Mouse (Mus musculus) thymus, postnatal 10 days (tissue): ENCODE measurements around the gene Fam173a.

Source experiments
- DNase-seq, 2 experiments: peaks; one replicate each; pipeline ENCODE4 v3.0.0; 2021; ENCODE audit warnings: low spot score in 2 of 2

The Fam173a gene

DNA sequence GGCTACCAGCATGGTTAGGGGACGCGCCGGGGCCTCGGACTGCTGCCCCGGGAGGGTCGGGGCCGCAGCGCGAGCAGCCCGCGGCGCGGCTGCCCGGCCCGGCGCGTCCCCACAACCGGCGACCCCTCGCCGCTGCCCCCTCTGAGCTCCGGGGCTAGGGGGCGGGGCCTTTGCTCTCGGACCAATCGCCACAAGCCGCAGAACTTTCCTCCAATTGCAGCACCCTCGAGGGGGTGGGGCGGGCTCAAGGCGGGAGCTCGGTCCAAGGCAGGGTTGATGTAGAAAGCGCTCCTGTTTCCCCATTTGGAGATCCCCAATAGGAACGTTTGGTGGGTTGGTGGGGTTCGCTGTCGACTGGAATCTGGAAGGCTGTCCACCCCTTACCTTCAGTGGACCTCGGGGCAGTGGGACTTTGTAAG is 4.3 kb upstream of the Fam173a start, which contains the start of gene Metrn:
Gene Metrn, minus strand, starts transcription at position 186 of the 419 bp plus-strand sequence.
- DNase-seq = peak; percentile 87 to 93

GRCm38 (mm10) chr17:25796211-25796771 is 3.6 kb upstream of the Fam173a start:
- peak in 1 of 2 experiments; percentile 25 for DNase-seq

GRCm38 (mm10) chr17:25795609-25796092 is 3.0 kb upstream of the Fam173a start, which contains the start of gene AC134908.4:
Gene AC134908.4 (minus strand): TSS chr17:25795659.
- no peak for DNase-seq

DNA sequence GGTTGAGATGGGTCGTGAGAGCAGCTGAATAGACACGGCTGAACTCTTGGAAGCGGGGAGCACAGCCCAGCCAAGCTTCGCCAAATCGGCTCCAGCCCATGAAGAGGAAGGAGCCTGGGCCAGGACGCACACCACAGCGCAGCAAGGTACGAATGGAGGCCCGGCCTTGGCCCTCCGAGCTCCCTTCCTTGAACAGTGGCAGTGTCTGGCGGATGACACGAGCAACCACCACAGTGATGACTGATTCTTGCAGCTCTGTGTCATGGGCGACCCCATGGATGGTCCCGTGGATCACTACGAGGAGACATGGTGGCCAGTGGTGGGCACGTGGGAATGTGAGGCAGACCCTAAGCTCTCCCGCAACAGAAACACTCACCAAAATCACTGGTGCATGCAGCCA is 2.3 kb upstream of the Fam173a start:
- DNase-seq = no peak

- DNase-seq = no peak
These were observed 1.5 kb upstream of the Fam173a start for GRCm38 (mm10) chr17:25794197-25794596.

- peak; percentile 76 to 84 for DNase-seq
These were observed 716 bp downstream of the Fam173a start for GRCm38 (mm10) chr17:25791843-25792527.

DNA sequence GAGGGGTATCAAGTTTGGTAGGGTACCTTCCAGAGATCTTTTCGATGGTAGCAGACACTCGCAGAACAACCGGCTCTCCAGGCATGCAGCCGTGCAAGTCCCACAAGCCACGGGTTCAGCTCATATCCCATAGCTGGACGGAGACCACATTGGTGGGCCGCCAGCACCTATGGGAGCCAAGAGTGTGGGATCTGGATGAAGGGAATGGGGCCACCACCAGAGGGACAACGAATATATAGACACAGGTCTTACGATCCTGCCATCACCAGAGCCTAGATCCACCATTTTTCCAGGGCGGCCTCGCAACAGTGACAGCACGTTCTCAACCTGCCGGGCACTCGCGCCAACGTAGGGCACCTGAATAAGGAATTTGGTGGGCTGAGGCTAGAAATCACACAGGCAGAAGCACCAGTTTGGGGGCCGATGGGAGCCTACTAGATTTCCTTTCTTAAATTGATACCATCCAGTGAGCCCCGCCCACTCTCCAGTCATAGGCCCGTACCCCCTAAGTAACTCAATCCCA is 1.3 kb downstream of the Fam173a start:
- no peak for DNase-seq

DNA sequence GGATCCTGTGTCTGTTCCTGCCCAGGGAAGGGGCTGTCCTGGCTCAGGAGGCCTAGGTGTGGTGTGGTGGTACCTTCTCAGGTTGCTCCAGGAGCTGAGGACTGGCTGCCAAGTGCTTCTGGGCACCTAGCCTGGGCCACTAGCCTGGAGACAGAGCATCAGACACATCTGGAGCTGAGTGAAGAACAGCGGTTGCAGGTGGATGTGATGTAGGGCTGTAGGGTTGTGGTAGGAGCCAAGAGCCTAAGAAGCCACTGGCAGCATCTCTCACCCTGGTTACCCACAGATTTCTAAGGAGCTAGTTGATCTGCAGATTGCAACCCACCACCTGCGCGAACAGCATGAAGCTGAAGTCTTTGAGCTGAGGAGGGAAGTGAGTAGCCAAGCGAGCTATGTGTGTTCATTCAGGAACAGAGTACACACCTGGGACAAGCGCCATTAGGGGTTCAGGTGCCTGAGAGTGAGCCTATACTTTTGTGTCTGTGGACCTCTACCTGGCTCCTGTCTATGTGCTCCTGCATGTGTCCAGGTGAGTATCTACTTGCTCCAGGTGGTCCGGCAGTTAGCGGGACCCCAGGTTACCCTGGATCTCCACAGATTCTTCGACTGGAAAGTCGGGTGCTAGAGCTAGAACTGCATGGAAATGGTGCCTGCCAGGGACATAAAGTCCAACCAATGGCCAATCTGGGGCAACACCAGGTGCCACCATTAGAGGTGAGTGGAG is 5.8 kb downstream of the Fam173a start:
- no peak for DNase-seq

- DNase-seq = no peak
These were observed 6.4 kb downstream of the Fam173a start, which contains the start of gene Ccdc78 for GRCm38 (mm10) chr17:25786280-25786679. Gene Ccdc78 (plus strand): TSS chr17:25786580.

DNA sequence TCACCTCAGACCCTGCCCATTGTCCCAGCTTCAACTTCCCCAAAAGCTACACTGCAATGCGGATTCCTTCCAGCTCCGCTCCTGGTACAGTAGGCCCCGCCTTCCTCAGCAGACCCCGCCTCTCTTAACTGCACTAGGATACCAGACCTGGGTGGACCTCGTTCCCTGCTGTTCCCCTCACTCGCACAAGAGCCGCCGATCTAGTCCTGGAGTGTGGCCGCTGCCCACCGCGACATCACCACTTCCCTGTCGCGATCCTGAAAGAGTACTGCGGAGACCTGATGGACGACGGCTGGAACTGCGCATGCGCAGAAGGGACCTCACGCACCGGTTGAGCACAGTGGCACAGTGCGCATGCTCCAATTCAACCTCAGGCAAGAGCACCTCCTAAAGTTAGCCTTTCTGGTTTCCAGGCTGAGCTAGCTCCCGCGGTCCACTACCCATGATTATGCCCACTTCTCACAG is 7.4 kb downstream of the Fam173a start, which contains the start of gene Haghl:
Gene Haghl, minus strand, starts transcription at position 393 of the 465 bp plus-strand sequence.
- DNase-seq = peak; percentile 86 to 96

DNA sequence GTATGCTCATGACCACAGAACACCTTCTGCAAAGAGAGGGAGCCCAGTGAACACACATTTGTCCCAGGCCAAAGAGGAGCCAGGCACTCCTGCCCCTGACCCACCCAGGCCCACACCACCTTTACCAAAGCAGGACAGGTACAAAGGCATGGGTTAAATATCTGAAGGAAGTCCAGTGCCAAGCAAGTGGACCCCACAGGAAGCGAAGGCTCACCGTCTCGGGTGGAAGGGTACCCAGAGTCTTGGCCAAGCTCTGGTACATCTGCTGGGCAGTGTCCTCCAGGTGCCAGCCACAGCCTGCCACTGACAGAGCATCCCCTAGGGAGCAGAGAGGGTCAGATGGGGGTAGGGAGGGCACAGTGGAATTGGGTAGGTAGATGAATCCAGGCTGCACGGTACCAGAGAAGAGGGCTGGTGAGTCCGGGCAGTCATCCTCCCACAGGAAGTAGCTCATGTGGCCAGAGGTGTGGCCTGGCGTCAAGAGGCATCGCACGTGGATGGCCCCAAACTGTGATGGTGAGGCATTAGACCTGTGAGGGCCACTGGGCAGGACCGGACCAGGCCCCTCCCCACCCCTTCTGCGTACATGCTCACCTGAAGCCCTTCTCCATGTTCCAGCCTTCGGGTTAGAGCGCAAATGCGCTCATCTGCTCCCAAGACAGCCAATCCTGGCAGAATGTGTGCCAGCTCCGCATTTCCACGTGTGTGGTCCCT is 8.7 kb downstream of the Fam173a start:
- no peak for DNase-seq

GRCm38 (mm10) chr17:25783086-25783485 is 9.6 kb downstream of the Fam173a start:
- no peak for DNase-seq

DNA sequence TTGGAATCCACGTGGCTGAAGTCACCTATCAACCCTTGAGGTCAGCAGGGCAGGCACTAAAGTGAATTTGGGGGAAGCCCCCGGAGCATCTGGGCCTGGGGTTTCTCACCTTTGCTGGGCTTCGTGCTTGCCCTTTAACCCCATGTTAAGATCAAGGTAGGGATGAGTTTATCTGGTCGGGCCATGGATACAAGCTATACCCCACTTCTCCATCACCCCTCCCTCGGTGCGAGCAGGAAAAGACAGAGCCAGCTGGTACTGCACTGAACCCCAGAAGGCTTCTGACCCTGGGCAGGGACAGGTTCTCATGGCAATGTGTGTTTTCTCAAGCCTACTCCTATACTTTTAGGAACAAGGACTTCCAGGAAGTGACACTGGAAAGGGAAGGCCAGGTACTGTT is 11.4 kb downstream of the Fam173a start:
- no peak for DNase-seq

DNA sequence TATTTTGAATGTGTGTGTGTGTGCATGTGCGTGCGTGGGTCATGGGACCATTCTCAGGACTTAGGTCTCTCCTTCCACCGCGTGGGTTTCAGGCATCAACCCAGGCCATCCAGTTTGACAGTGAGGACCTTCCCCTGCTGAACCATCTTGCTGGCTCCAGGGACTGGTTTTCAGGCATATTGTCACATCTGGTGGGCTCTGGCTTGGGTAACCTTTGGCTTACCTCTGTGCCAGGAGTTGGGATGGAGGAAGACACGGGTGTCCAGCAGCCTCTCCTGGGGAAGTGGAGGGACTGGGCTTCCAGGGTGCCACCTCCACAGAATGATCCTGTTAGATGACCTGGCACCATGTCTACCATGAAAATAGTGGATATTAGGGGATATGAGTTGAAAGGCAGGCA is 14.8 kb downstream of the Fam173a start:
- no peak for DNase-seq

DNA sequence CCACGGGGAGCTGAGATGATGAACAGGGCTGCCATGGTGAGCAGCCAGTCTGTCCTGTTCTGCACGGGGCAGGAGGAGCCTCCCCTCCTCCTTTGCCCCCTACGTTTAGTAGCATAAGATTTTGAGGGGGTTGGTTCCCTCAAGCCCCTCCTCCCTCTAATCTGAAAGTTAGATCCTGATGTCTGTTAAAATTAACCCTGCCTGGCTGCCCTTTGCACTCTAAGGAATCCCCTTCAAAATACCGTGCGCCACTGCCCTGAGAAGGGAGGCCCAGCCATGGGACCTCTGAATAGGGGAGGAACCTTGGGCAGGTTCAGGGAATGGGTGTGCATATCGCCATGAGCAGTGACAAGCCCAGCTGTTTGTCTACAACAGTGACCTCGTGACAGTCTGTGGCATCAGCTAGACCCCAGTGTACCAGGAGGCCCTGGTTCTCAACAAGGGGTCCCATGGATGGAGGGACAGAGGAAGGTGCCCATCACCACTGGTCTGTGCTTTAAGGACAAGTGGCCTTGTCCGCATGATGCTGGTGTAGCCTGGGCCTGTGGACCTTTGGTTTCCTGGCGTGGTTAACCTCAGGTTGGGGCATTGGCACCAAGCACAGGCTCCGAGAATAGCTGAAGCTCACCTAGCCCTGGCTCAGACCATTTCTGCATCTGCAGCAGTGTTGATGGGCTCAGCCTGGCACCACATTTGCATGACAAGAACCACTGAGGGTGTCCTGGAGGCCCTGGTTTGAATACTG is 17.2 kb downstream of the Fam173a start:
- no peak for DNase-seq

GRCm38 (mm10) chr17:25773549-25774120 is 19.1 kb downstream of the Fam173a start, which contains the start of gene Narfl:
Gene Narfl (plus strand): TSS chr17:25773776.
- DNase-seq = peak; percentile 92 to 99

GRCm38 (mm10) chr17:25769331-25769730 is 23.4 kb downstream of the Fam173a start:
- DNase-seq = no peak

DNA sequence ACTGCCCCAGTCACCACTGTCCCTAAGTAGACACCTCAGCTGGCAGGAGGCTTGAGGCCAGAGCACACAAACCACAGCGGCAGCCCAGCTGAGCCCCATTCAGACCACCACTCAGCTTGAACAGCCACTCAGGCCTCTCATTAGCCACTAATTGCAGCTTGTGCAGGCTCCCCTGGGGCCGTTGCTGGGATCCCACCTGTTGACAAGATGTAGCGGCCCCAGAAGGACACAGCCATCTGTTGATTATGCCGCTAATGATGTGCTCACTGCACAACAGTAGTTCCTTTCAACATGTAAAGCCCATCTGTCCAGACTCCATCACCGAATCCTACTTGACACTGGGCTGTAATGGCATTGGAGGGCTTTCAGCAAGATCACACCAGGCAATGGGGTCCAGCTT is 26.8 kb downstream of the Fam173a start:
- DNase-seq = no peak

- DNase-seq = no peak
These were observed 30.1 kb downstream of the Fam173a start for GRCm38 (mm10) chr17:25762591-25762990.

- DNase-seq = no peak
These were observed 31.1 kb downstream of the Fam173a start for GRCm38 (mm10) chr17:25761561-25761970.
